Comparison of ENCODE assay signal across 8 mouse cellular contexts in the genomic region with DNA sequence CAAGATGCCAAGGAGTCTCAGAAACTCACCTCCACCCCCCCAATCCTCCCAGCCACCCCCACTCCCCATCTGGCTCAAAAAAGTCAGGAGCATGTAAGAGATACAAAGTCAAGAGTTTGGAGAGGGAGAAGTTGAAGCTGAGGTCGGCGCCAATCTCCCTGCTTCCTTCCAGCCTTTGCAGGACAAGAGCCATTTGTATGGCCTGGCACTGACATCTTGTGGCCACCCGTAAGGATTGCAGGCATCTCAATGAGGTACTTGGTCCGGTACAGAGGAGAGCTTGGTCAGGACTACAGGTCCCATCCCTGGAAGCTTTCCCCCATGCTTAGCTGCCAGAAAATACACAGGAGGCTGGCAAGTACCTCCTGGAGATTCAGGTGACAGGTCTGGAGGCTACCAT. TPM values are rescaled to one million over a fixed set of nuclear protein-coding genes. Genes with fewer than 3 reads are reported as not detected.
A peak's percentile ranks its signal among the peaks of the same experiment; 100 is the strongest.
DNase-seq lines count a peak whose midpoint lies in the region; ATAC-seq and TF ChIP-seq lines count a peak whose summit lies in the region.

No protein-coding gene starts in this region.

- TF ChIP-seq POLR2A in cortical plate, adult 2 months (IDR thresholded peaks at IDR 0.05; ENCODE audit: extremely low read depth, insufficient read depth, low read length): no peak
- TF ChIP-seq POLR2A in lung, adult 2 months (IDR thresholded peaks at IDR 0.05; ENCODE audit: borderline replicate concordance, extremely low read depth, low read depth, low read length): no peak

- intact Hi-C loops in gastrocnemius, postnatal 14 days (cut with DNase I; ENCODE audit: low total_unique reads): loop anchor here (5.0 to 10.0 kb wide), 3 partner anchors 140 to 313 kb away; a partner anchor contains a TSS

- H3K27ac ChIP-seq in cortical plate, adult 2 months (ENCODE audit: insufficient read depth, low read length): no peak overlapping the region
- H3K27ac ChIP-seq in kidney, postnatal 0 days: no peak overlapping the region

- DNase-seq in CD4-positive helper T cell, adult 2 months (ENCODE audit: low read depth, low spot score): peak; percentile 22
- peak; percentile 81 for DNase-seq in ZHBTc4 (ENCODE audit: low read depth, low spot score)
- peak; percentile 76 for DNase-seq in gastrocnemius, postnatal 14 days
- peak; percentile 95 for DNase-seq in kidney, postnatal 0 days (ENCODE audit: low spot score)
- peak; percentile 44 for DNase-seq in lung, adult 2 months
- DNase-seq in retina, postnatal 7 days (ENCODE audit: low read depth, low spot score): peak; percentile 50

- whole genome bisulfite sequencing in kidney, postnatal 0 days: 0% methylated on average over 4 of the region's 4 CpGs
- WGBS in lung, adult 2 months: 2% methylated on average over 4 of the region's 4 CpGs

- no peak overlapping the region for H3K4me2 ChIP-seq in kidney, postnatal 0 days (ENCODE audit: low read length)

- ATAC-seq in kidney, postnatal 0 days (replicated peaks; ENCODE audit: low FRiP score, low read depth): no peak
- no peak for ATAC-seq in monocyte, adult 5-6 weeks (replicated peaks; ENCODE audit: insufficient number of reproducible peaks, low FRiP score, low TSS enrichment, poor library complexity, severe bottlenecking)

- no peak overlapping the region for H3K4me3 ChIP-seq in cortical plate, adult 2 months (ENCODE audit: insufficient read depth, low read length)
- no peak overlapping the region for H3K4me3 ChIP-seq in kidney, postnatal 0 days (replicated peaks; ENCODE audit: low read depth, low read length)
- no peak overlapping the region for H3K4me3 ChIP-seq in lung, adult 2 months (replicated peaks; ENCODE audit: extremely low read depth, low read depth, low read length)

- no peaks in the 10 kb centered on the region for H3K4me1 ChIP-seq in cortical plate, adult 2 months (ENCODE audit: control insufficient read depth, insufficient read depth, low read length)
- H3K4me1 ChIP-seq in kidney, postnatal 0 days (replicated peaks; ENCODE audit: insufficient read depth, low read length): peaks cover 24% of the 10 kb centered on the region
- H3K4me1 ChIP-seq in lung, adult 2 months (ENCODE audit: control insufficient read depth, insufficient read depth, low read length): no peaks in the 10 kb centered on the region

- H3K9me3 ChIP-seq in kidney, postnatal 0 days (replicated peaks; ENCODE audit: low read length): no peaks in the 10 kb centered on the region

- H3K36me3 ChIP-seq in kidney, postnatal 0 days (ENCODE audit: insufficient read depth, low read length): no peaks in the 10 kb centered on the region

- TF ChIP-seq CTCF in cortical plate, adult 2 months (IDR thresholded peaks at IDR 0.05; ENCODE audit: extremely low read depth, insufficient read depth, low read length): peak; percentile 98
- peak; percentile 97 for TF ChIP-seq CTCF in kidney, postnatal 0 days (IDR thresholded peaks at IDR 0.05; ENCODE audit: low read depth)
- peak; percentile 98 for TF ChIP-seq CTCF in lung, adult 2 months (IDR thresholded peaks at IDR 0.05; ENCODE audit: insufficient read depth, low read length)

- no peak overlapping the region for H3K9ac ChIP-seq in kidney, postnatal 0 days (ENCODE audit: low read depth, low read length)

- no peaks in the 10 kb centered on the region for H3K27me3 ChIP-seq in kidney, postnatal 0 days (ENCODE audit: insufficient read depth, low read length)

RNA-seq across cellular contexts. Expression of a gene that starts 35.7 kb away (rescaled TPM):
- polyA plus RNA-seq in cortical plate, adult 2 months (2012; rRNA removed): 40.8 and 44.3 TPM in 2 replicates
- total RNA-seq in gastrocnemius, postnatal 14 days (2021): 10 to 100 TPM; 13.5 to 15.9 TPM
- 19.4 and 21.7 TPM in 2 replicates for polyA plus RNA-seq in kidney, postnatal 0 days (2015; fragmentation: Nextera tagmentation; extraction: Ambion mirVana)
- 24.3 and 61.4 TPM in 2 replicates for polyA plus RNA-seq in lung, adult 2 months (2012; rRNA removed)
- total RNA-seq in monocyte, adult 5-6 weeks (2017): 49.9 to 61.5 TPM (median 58.2 TPM) in 3 replicates

Comparison
In these comparisons a context has a peak if more than half of its experiments do, and no peak if none do; other contexts are left out.
1. DNase-seq: peak in every context shown above with its lines; median percentile 95 in kidney, postnatal 0 days; 81 in ZHBTc4; 76 in gastrocnemius, postnatal 14 days; 50 in retina, postnatal 7 days; 44 in lung, adult 2 months; 22 in CD4-positive helper T cell, adult 2 months.